Mouse (Mus musculus): ENCODE results near the gene Etaa1. TPM values are rescaled to one million over a fixed set of nuclear protein-coding genes. Genes with fewer than 3 reads are reported as not detected.

Gene Etaa1
- polyA plus RNA-seq (2012; rRNA removed) = 14.0 and 15.6 TPM in 2 replicates

GRCm38 (mm10) chr11:17953231-17954134 is at the start of gene Etaa1:
Etaa1 (minus strand) TSS chr11:17953875.

All from central nervous system, embryonic 11.5 days (tissue).